Comparison of ENCODE assay signal across 8 mouse cellular contexts in the genomic region with DNA sequence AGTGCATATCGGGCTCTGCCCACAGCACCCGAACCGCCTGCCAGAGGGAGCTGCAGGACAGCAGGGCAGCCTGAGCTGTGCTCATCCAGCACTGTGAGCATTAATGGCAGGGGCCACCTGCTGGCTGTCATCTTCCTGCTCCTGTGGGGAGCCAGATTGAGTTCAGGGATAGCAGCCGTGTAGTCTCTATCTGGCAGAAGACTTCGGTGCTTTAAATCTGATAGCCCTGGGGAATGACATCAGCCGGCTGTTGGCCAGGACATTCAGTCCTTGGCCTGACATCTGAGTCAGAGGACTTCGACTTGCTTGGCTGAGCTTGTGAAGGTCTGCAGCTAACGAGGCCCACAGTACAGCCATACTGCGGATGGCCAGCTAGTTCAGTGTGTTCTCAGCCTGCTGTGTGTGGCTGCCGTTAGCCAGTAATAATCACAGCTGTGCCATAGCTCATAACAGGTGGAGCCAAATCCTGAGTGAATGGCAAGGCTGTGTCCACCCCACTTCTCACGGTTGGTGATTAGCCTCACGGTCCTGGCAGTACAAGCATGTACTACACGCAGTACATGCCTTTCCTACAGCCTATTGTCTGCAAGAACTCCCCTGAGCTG. TPM values are rescaled to one million over a fixed set of nuclear protein-coding genes. Genes with fewer than 3 reads are reported as not detected.
DNase-seq lines count a peak whose midpoint lies in the region; ATAC-seq and TF ChIP-seq lines count a peak whose summit lies in the region.

No protein-coding gene starts in this region.

- peak; percentile 52 for TF ChIP-seq CTCF in bone marrow, adult 2 months (IDR thresholded peaks at IDR 0.05; ENCODE audit: control insufficient read depth, insufficient read depth, low read length)

- peak; percentile 63 for ATAC-seq in forebrain, embryonic 11.5 days (replicated peaks; ENCODE audit: low FRiP score)

- intact Hi-C loops in heart, postnatal 14 days (cut with DNase I): loop anchor here (2.0 kb wide), 1 partner anchor 128 kb away; no protein-coding TSS in a partner anchor

- H3K9me3 ChIP-seq in forebrain, embryonic 11.5 days (ENCODE audit: control insufficient read depth, low read length): no peaks in the 10 kb centered on the region
- no peaks in the 10 kb centered on the region for H3K9me3 ChIP-seq in midbrain, embryonic 10.5 days (replicated peaks)

- H3K4me2 ChIP-seq in forebrain, embryonic 11.5 days (ENCODE audit: low read depth, low read length, severe bottlenecking): no peak overlapping the region

- no peak overlapping the region for H3K27ac ChIP-seq in bone marrow, adult 2 months (ENCODE audit: control insufficient read depth, insufficient read depth, low read depth, low read length, poor library complexity)
- no peak overlapping the region for H3K27ac ChIP-seq in forebrain, embryonic 11.5 days (ENCODE audit: low read depth, low read length)
- peak overlapping the region; percentile 58 for H3K27ac ChIP-seq in midbrain, embryonic 10.5 days (replicated peaks)

- WGBS in bone marrow, adult 2 months: 78% methylated on average over 13 of the region's 13 CpGs
- 43% methylated on average over 13 of the region's 13 CpGs for WGBS in forebrain, embryonic 11.5 days
- 54% methylated on average over 13 of the region's 13 CpGs for WGBS in midbrain, embryonic 10.5 days

- H3K9ac ChIP-seq in forebrain, embryonic 11.5 days (ENCODE audit: low read length): no peak overlapping the region

- H3K36me3 ChIP-seq in forebrain, embryonic 11.5 days (ENCODE audit: control insufficient read depth, insufficient read depth, low read length): no peaks in the 10 kb centered on the region
- no peaks in the 10 kb centered on the region for H3K36me3 ChIP-seq in midbrain, embryonic 10.5 days

- no peaks in the 10 kb centered on the region for H3K27me3 ChIP-seq in forebrain, embryonic 11.5 days (ENCODE audit: control insufficient read depth, insufficient read depth, low read length)
- H3K27me3 ChIP-seq in midbrain, embryonic 10.5 days (ENCODE audit: low read depth, poor library complexity, severe bottlenecking): no peaks in the 10 kb centered on the region; the same call in 1 of the 2 replicates

- peak; percentile 50 for DNase-seq in ES-CJ7 (ENCODE audit: low read depth, low spot score)
- no peak for DNase-seq in forebrain, embryonic 11.5 days (ENCODE audit: low spot score)
- peak; percentile 83 to 84 for DNase-seq in heart, postnatal 14 days
- DNase-seq in kidney, postnatal 4 days: peak; percentile 73 to 80
- DNase-seq in midbrain, embryonic 10.5 days (ENCODE audit: low spot score): no peak
- peak; percentile 64 for DNase-seq in urinary bladder, postnatal 25 days (ENCODE audit: low spot score)
- DNase-seq in right cerebral cortex, adult 2 months (ENCODE audit: low spot score in 2 of 2): no peak

- TF ChIP-seq POLR2A in bone marrow, adult 2 months (IDR thresholded peaks at IDR 0.05; ENCODE audit: borderline replicate concordance, control insufficient read depth, low read depth, low read length): no peak

- H3K4me3 ChIP-seq in bone marrow, adult 2 months (replicated peaks; ENCODE audit: control insufficient read depth, low read depth, low read length): no peak overlapping the region
- H3K4me3 ChIP-seq in forebrain, embryonic 11.5 days (ENCODE audit: low read depth, low read length): no peak overlapping the region
- H3K4me3 ChIP-seq in midbrain, embryonic 10.5 days: no peak overlapping the region

- no peaks in the 10 kb centered on the region for H3K4me1 ChIP-seq in bone marrow, adult 2 months (ENCODE audit: control insufficient read depth, insufficient read depth, low read length)
- H3K4me1 ChIP-seq in forebrain, embryonic 11.5 days (replicated peaks; ENCODE audit: control insufficient read depth, insufficient read depth, low read length): peaks cover 2% of the 10 kb centered on the region; the same call in 1 of the 2 replicates
- peaks cover 26% of the 10 kb centered on the region for H3K4me1 ChIP-seq in midbrain, embryonic 10.5 days

RNA-seq across cellular contexts. Expression of a gene that starts 35.7 kb away (rescaled TPM):
- polyA plus RNA-seq in bone marrow, adult 2 months (2011; ENCODE audit: insufficient read depth, insufficient read length, low replicate concordance, missing spikeins): 24.9 and 39.4 TPM in 2 replicates
- 89.5 and 101 TPM in 2 replicates for polyA plus RNA-seq in forebrain, embryonic 11.5 days (2014; fragmentation: Nextera tagmentation; extraction: Ambion mirVana)
- 1 to 10 TPM; 1.0 to 2.3 TPM for total RNA-seq in heart, postnatal 14 days (2021)
- polyA plus RNA-seq in midbrain, embryonic 10.5 days (2016; fragmentation: Nextera tagmentation; extraction: Ambion mirVana): 103 and 112 TPM in 2 replicates

RNA-seq across cellular contexts. Expression of a gene that starts 53.5 kb away (rescaled TPM):
- 1.6 and 2.0 TPM in 2 replicates for polyA plus RNA-seq in bone marrow, adult 2 months (2011; ENCODE audit: insufficient read depth, insufficient read length, low replicate concordance, missing spikeins)
- polyA plus RNA-seq in forebrain, embryonic 11.5 days (2014; fragmentation: Nextera tagmentation; extraction: Ambion mirVana): 6.8 and 8.7 TPM in 2 replicates
- 1 to 10 TPM; 3.1 to 5.8 TPM for total RNA-seq in heart, postnatal 14 days (2021)
- 13.6 and 15.8 TPM in 2 replicates for polyA plus RNA-seq in midbrain, embryonic 10.5 days (2016; fragmentation: Nextera tagmentation; extraction: Ambion mirVana)

Comparison
In these comparisons a context has a peak if more than half of its experiments do, and no peak if none do; other contexts are left out.
1. DNase-seq: peak in ES-CJ7 (single experiment), heart, postnatal 14 days (2 of 2), kidney, postnatal 4 days (2 of 2) and urinary bladder, postnatal 25 days (single experiment); none in forebrain, embryonic 11.5 days (single experiment), midbrain, embryonic 10.5 days (single experiment) and right cerebral cortex, adult 2 months (0 of 2).